Mouse (Mus musculus): ENCODE measurements around the gene Ppfia3.

DNA sequence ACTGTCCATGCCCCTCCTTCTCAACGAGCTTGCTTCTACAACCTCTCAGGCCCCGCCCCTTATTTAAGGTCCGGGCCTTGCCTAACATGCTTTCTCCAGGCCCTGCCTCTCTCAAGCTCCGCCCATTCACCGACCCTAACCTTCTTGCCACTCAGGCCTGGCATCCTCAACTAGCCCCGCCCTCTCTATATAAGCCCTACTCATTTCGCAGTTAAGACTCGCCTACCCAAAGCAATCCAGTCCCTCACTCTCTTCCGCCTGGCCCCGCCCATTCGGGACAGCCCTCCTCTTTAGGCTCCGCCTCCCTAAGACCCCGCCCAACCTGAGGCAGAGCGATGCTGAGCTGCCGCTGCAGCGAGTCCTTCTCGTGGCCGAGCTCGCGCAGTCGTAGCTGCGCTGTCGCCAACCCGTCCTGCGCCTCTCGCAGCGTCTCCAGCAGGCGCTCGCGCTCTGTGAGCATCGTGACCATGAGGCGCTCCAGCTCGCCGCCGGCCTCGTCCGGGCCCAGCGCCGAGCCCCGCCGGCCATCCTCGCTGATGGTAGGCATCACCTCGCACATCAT is 5.5 kb downstream of the Ppfia3 start:
- TF ChIP-seq CTCF (IDR thresholded peaks at IDR 0.05; ENCODE audit: low read depth, low read length) (no peak), EP300 (IDR thresholded peaks at IDR 0.05; ENCODE audit: insufficient read depth, low read depth, low read length) (no peak)
